Mouse (Mus musculus): ENCODE results near the gene Birc6.
A peak's percentile ranks its signal among the peaks of the same experiment; 100 is the strongest.

Birc6 gene

GRCm38 (mm10) chr17:74707637-74708152, 179.6 kb downstream of the Birc6 start:
- DNase-seq (ENCODE audit: low spot score in 2 of 2) = no peak

GRCm38 (mm10) chr17:74710731-74711130, 182.6 kb downstream of the Birc6 start:
- DNase-seq (ENCODE audit: low spot score in 2 of 2) = no peak

GRCm38 (mm10) chr17:74711627-74712026, 183.5 kb downstream of the Birc6 start:
- DNase-seq (ENCODE audit: low spot score in 2 of 2) = no peak

GRCm38 (mm10) chr17:74715128-74715527, 187.0 kb downstream of the Birc6 start:
- DNase-seq (ENCODE audit: low spot score in 2 of 2) = no peak

GRCm38 (mm10) chr17:74715724-74716123, 187.6 kb downstream of the Birc6 start:
- no peak for DNase-seq (ENCODE audit: low spot score in 2 of 2)

GRCm38 (mm10) chr17:74716643-74717042, 188.5 kb downstream of the Birc6 start:
- DNase-seq (ENCODE audit: low spot score in 2 of 2) = no peak

- no peak for DNase-seq (ENCODE audit: low spot score in 2 of 2)
Measured at GRCm38 (mm10) chr17:74717091-74717617, 189.1 kb downstream of the Birc6 start.

- DNase-seq (ENCODE audit: low spot score in 2 of 2) = peak; percentile 91 to 93
Measured at GRCm38 (mm10) chr17:74717618-74718151, 189.6 kb downstream of the Birc6 start, which contains the start of gene Ttc27. Gene Ttc27, plus strand, starts transcription at chr17:74717732.

GRCm38 (mm10) chr17:74732872-74733271, 204.8 kb downstream of the Birc6 start:
- no peak for DNase-seq (ENCODE audit: low spot score in 2 of 2)

GRCm38 (mm10) chr17:74735392-74735791, 207.3 kb downstream of the Birc6 start:
- DNase-seq (ENCODE audit: low spot score in 2 of 2) = no peak

GRCm38 (mm10) chr17:74749659-74750058, 221.6 kb downstream of the Birc6 start:
- DNase-seq (ENCODE audit: low spot score in 2 of 2) = no peak

GRCm38 (mm10) chr17:74751026-74751425, 222.9 kb downstream of the Birc6 start:
- DNase-seq (ENCODE audit: low spot score in 2 of 2) = no peak

All from natural killer cell, adult 2 months (primary cell).